Mouse (Mus musculus) kidney, adult 2 months (tissue): ENCODE results near the gene Hcar1. TPM values are rescaled to one million over a fixed set of nuclear protein-coding genes. Genes with fewer than 3 reads are reported as not detected.

ENCODE experiments used
- DNase-seq: peaks from one replicate; pipeline ENCODE4 v3.0.0; 2021
- H3K27ac ChIP-seq: fragments of 200-500 bp; 2 replicates; pipeline ENCODE4 v1.5.1; 2012; ENCODE audit warnings: low read depth, low read length, control low read depth, inconsistent platforms; ENCODE audit not compliant: insufficient read depth
- H3K27me3 ChIP-seq: fragments of 200-500 bp; replicated peaks from 2 replicates; pipeline ENCODE4 v1.6.1; 2012; ENCODE audit warnings: mild to moderate bottlenecking, moderate library complexity, low read length, inconsistent platforms; ENCODE audit not compliant: control insufficient read depth, insufficient read depth
- H3K36me3 ChIP-seq: fragments of 200-500 bp; 2 replicates; pipeline ENCODE4 v1.6.1; 2012; ENCODE audit warnings: mild to moderate bottlenecking, moderate library complexity, low read length, inconsistent platforms; ENCODE audit not compliant: control insufficient read depth, insufficient read depth
- H3K4me1 ChIP-seq: fragments of 200-500 bp; 2 replicates; pipeline ENCODE4 v1.6.1; 2011; ENCODE audit warnings: low read length; ENCODE audit not compliant: control insufficient read depth, insufficient read depth
- H3K4me3 ChIP-seq: fragments of 200-500 bp; 2 replicates; pipeline ENCODE4 v1.5.1; 2011; ENCODE audit warnings: mild to moderate bottlenecking, low read depth, low read length, control low read depth; ENCODE audit not compliant: insufficient read depth
- CTCF ChIP-seq: fragments of 200-500 bp; conservative IDR thresholded peaks from 2 replicates; pipeline ENCODE4 v1.5.1; 2011; ENCODE audit warnings: low read depth, mild to moderate bottlenecking, control low read depth, low read length, moderate library complexity, mixed read lengths; ENCODE audit not compliant: insufficient read depth, insufficient read length
- POLR2A ChIP-seq: fragments of 200-500 bp; IDR thresholded peaks from one replicate; pipeline ENCODE4 v1.6.1; 2011; ENCODE audit warnings: low read depth, low read length, control low read depth
- WGBS: fragments of 180-500 bp; shearing (Covaris S2); methylation state at CpG from one replicate; pipeline ENCODE4 v1.1.7; 2018; 5-methylcytosine and 5-hydroxymethylcytosine counted together
- polyA plus RNA-seq: library from polyadenylated mRNA; depleted of rRNA; stranded (reverse); fragments of >200 nt; gene quantifications from 2 replicates; pipeline ENCODE4 v1.2.3, GENCODE M21; 2012

The Hcar1 gene
- polyA plus RNA-seq, 1 experiment = 11.1 TPM

DNA sequence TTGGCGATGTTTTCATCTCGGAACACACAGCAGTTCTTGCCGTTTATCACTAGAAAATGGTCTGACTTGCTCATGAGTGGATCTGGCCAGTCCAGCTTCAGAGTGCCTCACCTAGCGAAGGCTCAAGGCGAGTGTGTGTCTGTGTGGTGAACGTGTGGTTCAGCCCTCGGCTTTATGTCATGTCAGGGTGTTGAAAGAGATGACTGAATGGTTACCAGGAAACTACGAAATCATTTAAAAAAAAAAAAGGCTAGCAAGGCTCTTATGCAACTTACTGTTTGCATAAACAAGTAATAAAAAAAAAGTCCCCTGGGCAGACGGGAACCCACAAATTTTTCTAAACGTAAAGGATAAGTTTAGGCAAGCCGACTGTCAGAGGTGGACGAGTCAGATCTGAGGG lies 14.5 kb downstream of the Hcar1 start, which contains the start of gene Hcar2:
TSS of gene Hcar2 (minus strand) at position 135 of the 400 bp plus-strand sequence.
- 62% methylated on average over 12 of the region's 12 CpGs for WGBS
- Histone ChIP-seq H3K4me1 (no peaks in the 10 kb centered on the region), H3K27me3 (no peaks in the 10 kb centered on the region), H3K27ac (no peak within 1 kb of the TSS), H3K4me3 (no peak within 1 kb of the TSS), H3K36me3 (no peaks in the 10 kb centered on the region)
- no peak for DNase-seq
- TF ChIP-seq POLR2A (no peak), CTCF (no peak)

GRCm38 (mm10) chr5:123863934-123864333 lies 15.9 kb downstream of the Hcar1 start:
- Histone ChIP-seq H3K27ac (no peak overlapping the region), H3K27me3 (no peaks in the 10 kb centered on the region), H3K36me3 (no peaks in the 10 kb centered on the region), H3K4me1 (no peaks in the 10 kb centered on the region), H3K4me3 (no peak overlapping the region)
- no peak for TF ChIP-seq CTCF
- TF ChIP-seq POLR2A = no peak
- DNase-seq = no peak
- WGBS = 93% methylated on average over 14 of the region's 14 CpGs

GRCm38 (mm10) chr5:123862374-123863350 lies 17.2 kb downstream of the Hcar1 start:
- peak; percentile 32 for DNase-seq
- H3K4me3 ChIP-seq = no peak overlapping the region; the same call in 1 of the 2 replicates
- 42% methylated on average over 15 of the region's 15 CpGs for WGBS
- no peak overlapping the region for H3K27ac ChIP-seq
- no peaks in the 10 kb centered on the region for H3K36me3 ChIP-seq
- no peaks in the 10 kb centered on the region for H3K27me3 ChIP-seq
- TF ChIP-seq CTCF (no peak), POLR2A (no peak)
- no peaks in the 10 kb centered on the region for H3K4me1 ChIP-seq

GRCm38 (mm10) chr5:123858798-123859197 lies 21.0 kb downstream of the Hcar1 start:
- Histone ChIP-seq H3K4me3 (no peak overlapping the region), H3K27ac (no peak overlapping the region), H3K4me1 (no peaks in the 10 kb centered on the region), H3K36me3 (no peaks in the 10 kb centered on the region), H3K27me3 (no peaks in the 10 kb centered on the region)
- no peak for DNase-seq
- no peak for TF ChIP-seq CTCF
- no peak for TF ChIP-seq POLR2A
- WGBS = 57% methylated on average over 11 of the region's 11 CpGs

- Histone ChIP-seq H3K4me3 (no peak overlapping the region), H3K27me3 (no peaks in the 10 kb centered on the region), H3K36me3 (no peaks in the 10 kb centered on the region), H3K4me1 (no peaks in the 10 kb centered on the region), H3K27ac (peak overlapping the region; percentile 47; the same call in 1 of the 2 replicates)
- TF ChIP-seq CTCF = no peak
- TF ChIP-seq POLR2A = no peak
- 69% methylated on average over 9 of the region's 9 CpGs for WGBS
- DNase-seq = peak; percentile 15
These were observed 25.3 kb downstream of the Hcar1 start for GRCm38 (mm10) chr5:123854511-123854910.

DNA sequence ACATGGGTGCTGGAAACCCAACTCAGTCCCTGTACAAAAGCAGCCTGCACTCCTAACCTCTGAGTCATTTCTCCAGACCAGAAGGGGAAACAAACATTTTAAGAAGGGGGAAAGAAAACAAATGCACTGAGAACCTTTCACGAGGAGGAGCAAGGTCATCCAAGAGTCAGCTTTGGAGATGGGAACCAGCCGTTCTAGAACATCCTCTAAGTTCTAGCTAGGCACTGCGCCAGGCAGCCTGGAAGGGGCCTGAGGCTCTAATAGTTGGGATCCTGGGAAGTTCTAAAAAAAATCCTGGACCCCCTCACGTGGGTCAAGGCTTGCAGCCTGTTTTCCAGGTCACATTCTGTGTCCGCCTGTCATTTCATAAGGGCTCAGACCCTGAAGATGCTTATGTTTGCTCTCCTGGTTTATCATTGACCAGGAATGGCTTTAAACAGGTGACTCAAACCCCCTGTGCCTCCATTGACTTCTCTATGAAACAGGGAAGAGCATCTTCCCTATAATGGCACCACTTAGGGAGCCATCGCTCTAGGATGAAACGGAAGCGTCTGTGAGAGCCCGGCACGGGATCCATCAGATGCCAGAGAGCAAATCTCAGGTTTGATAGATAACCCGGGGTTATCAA lies 25.8 kb downstream of the Hcar1 start:
- peak; percentile 50 for DNase-seq
- Histone ChIP-seq H3K27ac (peak overlapping the region; percentile 47), H3K4me1 (no peaks in the 10 kb centered on the region), H3K27me3 (no peaks in the 10 kb centered on the region), H3K36me3 (no peaks in the 10 kb centered on the region), H3K4me3 (no peak overlapping the region)
- 78% methylated on average over 11 of the region's 11 CpGs for WGBS
- TF ChIP-seq POLR2A = no peak
- no peak for TF ChIP-seq CTCF

- peak; percentile 54 for DNase-seq
- TF ChIP-seq CTCF = no peak
- no peak for TF ChIP-seq POLR2A
These were observed 28.4 kb downstream of the Hcar1 start for GRCm38 (mm10) chr5:123851398-123851797.

More at GRCm38 (mm10) chr5:123851398-123851797, 28.4 kb downstream of the Hcar1 start:
- 41% methylated on average over 2 of the region's 2 CpGs for WGBS
- peak overlapping the region; percentile 1; the same call in 1 of the 2 replicates for H3K27ac ChIP-seq
- H3K4me1 ChIP-seq = no peaks in the 10 kb centered on the region
- H3K27me3 ChIP-seq = no peaks in the 10 kb centered on the region
- H3K4me3 ChIP-seq = no peak overlapping the region
- H3K36me3 ChIP-seq = no peaks in the 10 kb centered on the region
